Mouse (Mus musculus) liver, postnatal 0 days (tissue): ENCODE results near the gene Gpc5. TPM values are rescaled to one million over a fixed set of nuclear protein-coding genes. Genes with fewer than 3 reads are reported as not detected.

ENCODE experiments used
- ATAC-seq: fragments of 200-750 bp; cut with Nextera tagmentation; 2 replicates; pipeline ENCODE4 v1.8.0; 2017; ENCODE audit warnings: mild to moderate bottlenecking, moderate library complexity
- DNase-seq: peaks from one replicate; pipeline ENCODE4 v3.0.0-alpha.2; 2016
- H3K27ac ChIP-seq: fragments of 300-500 bp; sonication (generic); 2 replicates; pipeline ENCODE4 v1.5.1; 2014; ENCODE audit warnings: antibody characterized with exemption, moderate library complexity, mild to moderate bottlenecking, low read depth
- H3K27me3 ChIP-seq: fragments of 300-500 bp; sonication (generic); 2 replicates; pipeline ENCODE4 v1.6.1; 2014; ENCODE audit warnings: low read length, control low read depth, mixed read lengths; ENCODE audit not compliant: insufficient read depth
- H3K36me3 ChIP-seq: fragments of 300-500 bp; sonication (generic); replicated peaks from 2 replicates; pipeline ENCODE4 v1.6.1; 2014; ENCODE audit warnings: mild to moderate bottlenecking, control low read depth, low read length, moderate library complexity, mixed read lengths; ENCODE audit not compliant: insufficient read depth
- H3K4me1 ChIP-seq: fragments of 300-500 bp; sonication (generic); 2 replicates; pipeline ENCODE4 v1.6.1; 2014; ENCODE audit warnings: antibody characterized with exemption, mild to moderate bottlenecking, control low read depth; ENCODE audit not compliant: insufficient read depth
- H3K4me2 ChIP-seq: fragments of 300-500 bp; sonication (generic); 2 replicates; pipeline ENCODE4 v1.6.1; 2014; ENCODE audit warnings: low read depth, mild to moderate bottlenecking, low read length, moderate library complexity, mixed read lengths
- H3K4me3 ChIP-seq: fragments of 300-500 bp; sonication (generic); 2 replicates; pipeline ENCODE4 v1.5.1; 2014; ENCODE audit warnings: low read depth, low read length
- H3K9ac ChIP-seq: fragments of 300-500 bp; sonication (generic); replicated peaks from 2 replicates; pipeline ENCODE4 v1.6.1; 2014; ENCODE audit warnings: mild to moderate bottlenecking, moderate library complexity
- H3K9me3 ChIP-seq: fragments of 300-500 bp; sonication (generic); 2 replicates; pipeline ENCODE4 v1.6.1; 2016; ENCODE audit warnings: mild to moderate bottlenecking, control low read depth, low read length, mixed read lengths
- CTCF ChIP-seq: sonication (generic); IDR thresholded peaks from 2 replicates; pipeline ENCODE4 v1.5.1; 2016; ENCODE audit warnings: antibody characterized with exemption, low read depth
- EP300 ChIP-seq: IDR thresholded peaks from 2 replicates; pipeline ENCODE4 v1.6.1; 2016; ENCODE audit warnings: antibody characterized with exemption, low read depth, mild to moderate bottlenecking
- WGBS: fragments of 180-500 bp; shearing (Covaris S2); extraction: QIAGEN DNeasy Blood & Tissue Kit; methylation state at CpG from one replicate; pipeline ENCODE4 v1.1.7; 2014; ENCODE audit not compliant: insufficient replicate concordance; 5-methylcytosine and 5-hydroxymethylcytosine counted together
- polyA plus RNA-seq: library from polyadenylated mRNA; unstranded; fragments of >200 nt; fragmentation: Nextera tagmentation; extraction: Ambion mirVana; gene quantifications from 2 replicates; pipeline ENCODE4 v1.2.1, GENCODE M21; 2015

Gene Gpc5
- polyA plus RNA-seq, 1 experiment from 2014 or later = not detected

- Histone ChIP-seq H3K9me3 (no peaks in the 10 kb centered on the region), H3K27ac (no peak overlapping the region), H3K27me3 (no peaks in the 10 kb centered on the region), H3K9ac (no peak overlapping the region), H3K4me1 (no peaks in the 10 kb centered on the region), H3K36me3 (no peaks in the 10 kb centered on the region), H3K4me3 (no peak overlapping the region), H3K4me2 (no peak overlapping the region)
- TF ChIP-seq CTCF = no peak
- no peak for TF ChIP-seq EP300
- DNase-seq (no peak), ATAC-seq (no peak)
- WGBS = 74% methylated on average over 2 of the region's 2 CpGs
These were observed 489.2 kb downstream of the Gpc5 start for GRCm38 (mm10) chr14:115581256-115581633.

DNA sequence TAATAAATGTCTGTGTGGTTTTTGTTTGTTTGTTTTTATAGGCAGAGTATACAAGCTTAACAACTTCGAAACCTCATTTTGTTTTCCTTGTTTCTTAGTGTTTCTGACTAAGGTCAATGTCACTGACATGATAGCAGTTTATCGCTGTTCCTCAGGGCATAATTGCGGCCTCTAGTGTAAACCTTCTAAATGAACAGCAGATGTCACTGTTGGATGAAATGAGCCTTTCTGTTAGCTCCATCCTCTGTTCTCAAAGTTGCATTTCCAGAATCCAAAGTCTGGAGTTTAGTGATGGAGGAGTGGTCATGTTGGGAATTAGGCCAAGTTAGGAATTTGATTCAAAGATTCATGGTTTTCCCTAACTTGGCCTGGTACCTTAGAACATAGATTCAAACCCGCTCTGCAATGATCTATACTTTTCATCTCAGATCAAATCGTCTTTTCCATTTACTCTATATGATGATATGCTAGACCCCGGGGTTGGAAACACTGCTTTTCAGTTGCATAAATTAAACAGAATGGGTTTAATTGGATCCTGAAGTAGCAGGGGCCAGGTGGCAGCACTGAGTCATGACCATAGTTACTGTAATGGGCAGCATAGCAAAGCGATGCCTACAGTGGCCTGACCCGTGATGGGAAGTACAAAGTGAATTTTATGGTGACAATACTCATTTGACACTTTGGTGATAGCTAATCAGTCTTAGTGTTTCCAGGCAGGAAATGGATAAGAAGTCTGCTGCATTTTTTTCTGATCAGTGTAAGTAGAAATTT, 508.4 kb downstream of the Gpc5 start:
- ATAC-seq (no peak), DNase-seq (no peak)
- Histone ChIP-seq H3K27ac (no peak overlapping the region), H3K9ac (no peak overlapping the region), H3K4me2 (no peak overlapping the region), H3K36me3 (no peaks in the 10 kb centered on the region), H3K4me1 (no peaks in the 10 kb centered on the region), H3K27me3 (no peaks in the 10 kb centered on the region), H3K9me3 (no peaks in the 10 kb centered on the region), H3K4me3 (no peak overlapping the region)
- 51% methylated on average over 8 of the region's 8 CpGs for WGBS
- no peak for TF ChIP-seq EP300
- TF ChIP-seq CTCF = peak; percentile 48

DNA sequence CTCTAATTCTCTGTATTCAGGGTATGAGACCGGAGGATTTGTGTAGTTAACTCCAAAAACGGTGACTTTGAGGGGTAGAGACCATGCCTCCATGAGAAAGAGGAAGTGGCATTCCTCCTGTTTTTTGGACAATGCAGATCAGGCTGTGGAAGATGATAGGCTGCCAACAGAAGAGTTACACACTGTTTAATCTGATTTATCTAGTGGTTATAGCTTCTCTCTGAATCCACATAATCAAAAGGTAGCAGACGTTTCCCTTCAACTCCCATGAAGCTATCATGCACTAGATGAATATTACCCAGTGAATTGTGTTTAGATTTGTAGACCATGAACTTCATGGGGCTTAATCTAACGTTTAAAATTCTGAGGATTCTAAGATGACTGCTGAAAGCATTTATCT, 522.1 kb downstream of the Gpc5 start:
- ATAC-seq (no peak), DNase-seq (no peak)
- no peaks in the 10 kb centered on the region for H3K36me3 ChIP-seq
- H3K27me3 ChIP-seq = no peaks in the 10 kb centered on the region
- no peak overlapping the region for H3K4me3 ChIP-seq
- TF ChIP-seq EP300 (no peak), CTCF (no peak)
- 48% methylated on average over 4 of the region's 4 CpGs for WGBS
- H3K27ac ChIP-seq = no peak overlapping the region
- no peak overlapping the region for H3K4me2 ChIP-seq
- no peaks in the 10 kb centered on the region for H3K4me1 ChIP-seq
- no peak overlapping the region for H3K9ac ChIP-seq
- no peaks in the 10 kb centered on the region for H3K9me3 ChIP-seq

DNA sequence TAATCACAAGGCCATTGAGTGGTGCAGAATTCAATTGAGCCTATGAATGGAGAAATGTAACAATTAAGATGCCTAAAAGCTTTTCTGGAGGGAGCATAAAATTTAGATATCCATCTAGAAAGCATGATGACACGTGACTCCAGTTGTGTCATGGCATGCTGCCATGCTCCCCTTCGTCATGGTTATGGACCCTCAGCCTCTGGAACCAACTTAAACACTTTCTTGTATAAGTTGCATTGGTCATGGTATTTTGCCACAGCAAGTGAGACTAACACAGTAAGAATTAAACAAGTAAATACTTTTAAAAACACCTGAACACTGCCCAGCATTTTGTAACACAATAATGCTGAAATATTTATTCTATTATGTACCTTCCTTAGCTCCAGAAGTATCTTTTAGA, 524.3 kb downstream of the Gpc5 start:
- Histone ChIP-seq H3K4me2 (no peak overlapping the region), H3K4me1 (no peaks in the 10 kb centered on the region), H3K9ac (no peak overlapping the region), H3K4me3 (no peak overlapping the region), H3K27me3 (no peaks in the 10 kb centered on the region), H3K9me3 (no peaks in the 10 kb centered on the region), H3K27ac (no peak overlapping the region), H3K36me3 (no peaks in the 10 kb centered on the region)
- ATAC-seq (no peak), DNase-seq (no peak)
- TF ChIP-seq CTCF = no peak
- TF ChIP-seq EP300 = no peak
- 28% methylated on average over 2 of the region's 2 CpGs for WGBS

GRCm38 (mm10) chr14:115616846-115617245, 524.8 kb downstream of the Gpc5 start:
- H3K9me3 ChIP-seq = no peaks in the 10 kb centered on the region
- DNase-seq = no peak
- WGBS = 68% methylated on average over 7 of the region's 7 CpGs
- H3K27me3 ChIP-seq = no peaks in the 10 kb centered on the region
- no peaks in the 10 kb centered on the region for H3K4me1 ChIP-seq
- H3K27ac ChIP-seq = no peak overlapping the region
- ATAC-seq = no peak
- H3K4me3 ChIP-seq = no peak overlapping the region
- no peaks in the 10 kb centered on the region for H3K36me3 ChIP-seq
- TF ChIP-seq EP300 (no peak), CTCF (no peak)
- H3K9ac ChIP-seq = no peak overlapping the region
- no peak overlapping the region for H3K4me2 ChIP-seq

DNA sequence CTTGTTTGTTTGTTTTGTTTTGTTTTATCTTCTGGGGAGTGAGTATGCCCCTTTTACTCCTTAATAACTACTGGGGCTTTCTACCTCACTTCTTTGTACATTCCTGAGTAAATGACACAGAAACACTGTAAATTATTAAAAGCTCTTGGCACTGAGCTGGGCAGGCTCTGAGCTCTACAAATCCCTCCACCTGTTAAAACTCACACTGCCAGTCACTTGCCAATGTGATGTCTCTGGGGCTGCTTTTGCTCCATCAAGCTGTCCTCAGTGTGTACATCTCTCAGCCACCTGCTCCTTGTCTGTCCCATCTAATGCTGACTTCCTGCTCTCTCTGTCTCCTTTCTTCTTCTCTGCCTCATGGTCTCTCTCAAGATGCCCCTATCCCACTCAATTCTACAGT, 528.5 kb downstream of the Gpc5 start:
- Histone ChIP-seq H3K4me2 (no peak overlapping the region), H3K9me3 (no peaks in the 10 kb centered on the region), H3K27me3 (no peaks in the 10 kb centered on the region), H3K9ac (no peak overlapping the region), H3K4me3 (no peak overlapping the region), H3K4me1 (no peaks in the 10 kb centered on the region), H3K36me3 (no peaks in the 10 kb centered on the region), H3K27ac (no peak overlapping the region)
- ATAC-seq (no peak), DNase-seq (no peak)
- TF ChIP-seq EP300 (no peak), CTCF (no peak)
